23 mouse cellular contexts compared by ENCODE assay signal in genomic region chr3:105215729-105216128, GRCm38 (mm10).
DNase-seq lines count a peak whose midpoint lies in the region; ATAC-seq lines count a peak whose summit lies in the region.
"Had no signal": no experiment of that assay in that cellular context is flagged by ENCODE, and none has a peak within 500 bp of the region (broad histone marks: within the 10 kb centered on the region; RNA-seq: fewer than 3 reads in every experiment).

No protein-coding gene starts in this region.

- no peaks in the 10 kb centered on the region for H3K36me3 ChIP-seq in forebrain, embryonic 14.5 days (ENCODE audit: control insufficient read depth, insufficient read depth, low read length)
- no peaks in the 10 kb centered on the region for H3K36me3 ChIP-seq in forebrain, embryonic 13.5 days (ENCODE audit: poor library complexity, severe bottlenecking)
- no peaks in the 10 kb centered on the region for H3K36me3 ChIP-seq in embryonic facial prominence, embryonic 10.5 days (replicated peaks)
- no peaks in the 10 kb centered on the region for H3K36me3 ChIP-seq in midbrain, embryonic 14.5 days (ENCODE audit: control insufficient read depth, insufficient read depth, low read length)
- no peaks in the 10 kb centered on the region for H3K36me3 ChIP-seq in heart, embryonic 10.5 days
- H3K36me3 ChIP-seq: embryonic facial prominence, embryonic 12.5 days; heart, embryonic 13.5 days; hindbrain, embryonic 15.5 days; intestine, embryonic 15.5 days; limb, embryonic 15.5 days had no signal

- no peak overlapping the region for H3K9ac ChIP-seq in forebrain, embryonic 14.5 days (ENCODE audit: low read length)
- no peak overlapping the region for H3K9ac ChIP-seq in forebrain, embryonic 13.5 days
- H3K9ac ChIP-seq in midbrain, embryonic 14.5 days (replicated peaks; ENCODE audit: low read length) = no peak overlapping the region
- H3K9ac ChIP-seq: embryonic facial prominence, embryonic 12.5 days; forebrain, postnatal 0 days; heart, embryonic 13.5 days; hindbrain, embryonic 15.5 days; intestine, embryonic 15.5 days; limb, embryonic 15.5 days; liver, embryonic 14.5 days; lung, embryonic 14.5 days had no signal

- intact Hi-C loops in heart, postnatal 10 days (cut with DNase I) = no loop called here

- no peak overlapping the region for H3K4me3 ChIP-seq in forebrain, embryonic 14.5 days (ENCODE audit: low read depth, low read length)
- no peak overlapping the region for H3K4me3 ChIP-seq in forebrain, embryonic 13.5 days
- no peak overlapping the region for H3K4me3 ChIP-seq in embryonic facial prominence, embryonic 10.5 days
- no peak overlapping the region for H3K4me3 ChIP-seq in midbrain, embryonic 14.5 days (replicated peaks; ENCODE audit: low read depth, low read length)
- H3K4me3 ChIP-seq in heart, embryonic 10.5 days = no peak overlapping the region
- H3K4me3 ChIP-seq: embryonic facial prominence, embryonic 12.5 days; heart, embryonic 13.5 days; hindbrain, embryonic 15.5 days; intestine, embryonic 15.5 days; layer of hippocampus, adult 2 months; limb, embryonic 15.5 days had no signal

- no peak overlapping the region for H3K27ac ChIP-seq in forebrain, embryonic 14.5 days (ENCODE audit: low read depth, low read length)
- H3K27ac ChIP-seq in forebrain, embryonic 13.5 days = no peak overlapping the region
- peak overlapping the region; percentile 54 for H3K27ac ChIP-seq in embryonic facial prominence, embryonic 10.5 days (replicated peaks)
- H3K27ac ChIP-seq in midbrain, embryonic 14.5 days (replicated peaks; ENCODE audit: low read depth, low read length) = 0 out of 2 replicates have a peak overlapping the region, but pooled peaks have one; percentile 15
- no peak overlapping the region for H3K27ac ChIP-seq in heart, embryonic 10.5 days
- H3K27ac ChIP-seq: embryonic facial prominence, embryonic 12.5 days; heart, embryonic 13.5 days; hindbrain, embryonic 15.5 days; intestine, embryonic 15.5 days; layer of hippocampus, adult 2 months; limb, embryonic 15.5 days; liver, embryonic 14.5 days had no signal

- DNase-seq in forebrain, embryonic 14.5 days (ENCODE audit: low spot score) = peak; percentile 17
- DNase-seq in brain, adult 2 months (ENCODE audit: low read depth, low spot score) = peak; percentile 23
- peak; percentile 24 for DNase-seq in embryonic facial prominence, embryonic 10.5 days (ENCODE audit: low spot score)
- DNase-seq in midbrain, embryonic 14.5 days = peak; percentile 67
- no peak for DNase-seq in kidney, postnatal 4 days
- no peak for DNase-seq in heart, embryonic 10.5 days (ENCODE audit: low spot score)
- DNase-seq in heart, postnatal 10 days = no peak
- DNase-seq: cerebellum, adult 18-20 months; forebrain, postnatal 0 days; gastrocnemius, postnatal 25 days; heart, adult 18-20 months; kidney, adult 8-10 months; kidney, postnatal 14 days; lung, embryonic 14.5 days; thymus, postnatal 25 days had no signal

- no peaks in the 10 kb centered on the region for H3K27me3 ChIP-seq in forebrain, embryonic 14.5 days (replicated peaks; ENCODE audit: control insufficient read depth, insufficient read depth, low read length)
- H3K27me3 ChIP-seq in forebrain, embryonic 13.5 days = no peaks in the 10 kb centered on the region
- H3K27me3 ChIP-seq in embryonic facial prominence, embryonic 10.5 days (replicated peaks; ENCODE audit: low read depth, poor library complexity, severe bottlenecking) = no peaks in the 10 kb centered on the region
- no peaks in the 10 kb centered on the region for H3K27me3 ChIP-seq in midbrain, embryonic 14.5 days (ENCODE audit: control insufficient read depth, insufficient read depth, low read length)
- H3K27me3 ChIP-seq in heart, embryonic 10.5 days (ENCODE audit: insufficient read depth, poor library complexity, severe bottlenecking) = 0 out of 2 replicates have a peak, but pooled peaks cover 3% of the 10 kb centered on the region
- H3K27me3 ChIP-seq: embryonic facial prominence, embryonic 12.5 days; heart, embryonic 13.5 days; hindbrain, embryonic 15.5 days; intestine, embryonic 15.5 days; limb, embryonic 15.5 days had no signal

- no peaks in the 10 kb centered on the region for H3K9me3 ChIP-seq in forebrain, embryonic 14.5 days (replicated peaks; ENCODE audit: control insufficient read depth, low read length)
- no peaks in the 10 kb centered on the region for H3K9me3 ChIP-seq in forebrain, embryonic 13.5 days (replicated peaks)
- no peaks in the 10 kb centered on the region for H3K9me3 ChIP-seq in embryonic facial prominence, embryonic 10.5 days
- H3K9me3 ChIP-seq in midbrain, embryonic 14.5 days (ENCODE audit: control insufficient read depth, low read length) = no peaks in the 10 kb centered on the region
- no peaks in the 10 kb centered on the region for H3K9me3 ChIP-seq in heart, embryonic 10.5 days
- H3K9me3 ChIP-seq: embryonic facial prominence, embryonic 12.5 days; heart, embryonic 13.5 days; hindbrain, embryonic 15.5 days; intestine, embryonic 15.5 days; limb, embryonic 15.5 days had no signal

- no peaks in the 10 kb centered on the region for H3K4me1 ChIP-seq in forebrain, embryonic 14.5 days (ENCODE audit: control insufficient read depth, insufficient read depth, low read length)
- H3K4me1 ChIP-seq in forebrain, embryonic 13.5 days = no peaks in the 10 kb centered on the region
- H3K4me1 ChIP-seq in embryonic facial prominence, embryonic 10.5 days = peaks cover 18% of the 10 kb centered on the region
- H3K4me1 ChIP-seq in midbrain, embryonic 14.5 days (ENCODE audit: control insufficient read depth, insufficient read depth, low read length) = no peaks in the 10 kb centered on the region
- peaks cover 14% of the 10 kb centered on the region for H3K4me1 ChIP-seq in heart, embryonic 10.5 days
- H3K4me1 ChIP-seq: embryonic facial prominence, embryonic 12.5 days; heart, embryonic 13.5 days; hindbrain, embryonic 15.5 days; intestine, embryonic 15.5 days; limb, embryonic 15.5 days had no signal

- no peak for ATAC-seq in forebrain, embryonic 14.5 days
- ATAC-seq in forebrain, embryonic 13.5 days = no peak
- no peak; the same call in 1 of the 2 replicates for ATAC-seq in midbrain, embryonic 14.5 days (ENCODE audit: low FRiP score, low TSS enrichment)
- ATAC-seq: forebrain, postnatal 0 days had no signal

- WGBS in forebrain, embryonic 14.5 days = 29% methylated on average over 7 of the region's 7 CpGs
- 23% methylated on average over 7 of the region's 7 CpGs for WGBS in forebrain, embryonic 13.5 days
- 26% methylated on average over 7 of the region's 7 CpGs for WGBS in embryonic facial prominence, embryonic 10.5 days
- WGBS in midbrain, embryonic 14.5 days = 12% methylated on average over 7 of the region's 7 CpGs
- 63% methylated on average over 7 of the region's 7 CpGs for WGBS in heart, embryonic 10.5 days

- H3K4me2 ChIP-seq in forebrain, embryonic 14.5 days (ENCODE audit: low read length) = no peak overlapping the region
- no peak overlapping the region for H3K4me2 ChIP-seq in forebrain, embryonic 13.5 days
- H3K4me2 ChIP-seq in midbrain, embryonic 14.5 days (ENCODE audit: low read length) = no peak overlapping the region
- H3K4me2 ChIP-seq: embryonic facial prominence, embryonic 12.5 days; heart, embryonic 13.5 days; hindbrain, embryonic 15.5 days; intestine, embryonic 15.5 days; limb, embryonic 15.5 days; lung, embryonic 14.5 days had no signal

Comparison
In these comparisons a context has a peak if more than half of its experiments do, and no peak if none do; other contexts are left out.
1. DNase-seq: peak in forebrain, embryonic 14.5 days (single experiment), brain, adult 2 months (single experiment), embryonic facial prominence, embryonic 10.5 days (single experiment) and midbrain, embryonic 14.5 days (single experiment); none in kidney, postnatal 4 days (0 of 2), heart, embryonic 10.5 days (single experiment) and heart, postnatal 10 days (0 of 2).
2. H3K27ac ChIP-seq: peak in embryonic facial prominence, embryonic 10.5 days (single experiment) and midbrain, embryonic 14.5 days (single experiment); none in forebrain, embryonic 14.5 days (single experiment), forebrain, embryonic 13.5 days (single experiment) and heart, embryonic 10.5 days (single experiment).